Mouse (Mus musculus): Measurements from ENCODE around the gene Rbm44. TPM values are rescaled to one million over a fixed set of nuclear protein-coding genes. Genes with fewer than 3 reads are reported as not detected.

The Rbm44 gene
- polyA plus RNA-seq, 1 experiment from 2014 or later, result 0.10 TPM

DNA sequence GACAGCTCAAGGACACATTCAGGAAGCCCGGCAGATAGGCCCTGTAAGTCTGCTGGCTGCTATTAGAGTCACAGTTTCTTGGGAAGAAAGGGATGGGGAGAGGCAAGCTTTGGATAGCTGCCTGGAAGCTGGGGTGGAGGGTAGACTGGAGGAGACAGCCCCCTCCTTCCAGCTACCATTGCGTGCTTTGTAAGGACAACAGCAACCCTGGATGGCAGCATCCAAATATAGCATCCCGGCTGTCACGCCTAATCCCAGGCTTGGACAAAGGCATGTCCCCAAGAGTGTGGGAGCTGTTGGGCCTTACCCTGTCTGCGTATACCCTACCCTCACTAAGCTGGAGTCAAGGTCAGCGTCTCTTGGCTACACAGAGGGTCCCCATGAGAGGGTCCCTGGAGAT is 64.5 kb downstream of the Rbm44 start:
- H3K79me2 ChIP-seq (ENCODE audit: inconsistent target), result no peaks in the 10 kb centered on the region
- 97% methylated on average over 6 of the region's 6 CpGs for WGBS (ENCODE audit: missing documents)
- no peak overlapping the region for H3K4me3 ChIP-seq (ENCODE audit: inconsistent target)
- H3K36me3 ChIP-seq (ENCODE audit: inconsistent target), result no peaks in the 10 kb centered on the region
- no peak overlapping the region for H3K27ac ChIP-seq

DNA sequence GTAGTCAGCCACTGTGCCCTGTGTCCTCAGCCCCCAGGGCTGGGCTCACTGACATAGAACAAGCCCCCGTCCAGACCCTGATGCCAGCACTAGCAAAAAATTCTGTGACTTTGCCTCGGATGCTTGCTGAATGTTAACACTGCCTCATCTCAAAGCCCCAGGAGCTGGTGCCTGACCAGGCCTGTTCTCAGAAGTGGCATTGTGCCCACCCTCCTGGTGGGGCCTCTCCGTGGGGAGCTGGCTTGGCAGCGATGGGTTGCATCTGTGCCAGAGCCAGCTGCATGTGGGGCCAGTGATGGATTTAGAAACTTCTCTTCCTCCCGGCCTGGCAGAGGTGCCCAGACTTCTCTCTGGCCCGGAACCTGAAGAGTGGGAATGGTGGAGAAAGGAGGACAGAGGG is 64.9 kb downstream of the Rbm44 start:
- H3K36me3 ChIP-seq (ENCODE audit: inconsistent target), result no peaks in the 10 kb centered on the region
- no peak overlapping the region for H3K27ac ChIP-seq
- H3K4me3 ChIP-seq (ENCODE audit: inconsistent target), result no peak overlapping the region
- no peaks in the 10 kb centered on the region for H3K79me2 ChIP-seq (ENCODE audit: inconsistent target)
- 83% methylated on average over 6 of the region's 6 CpGs for WGBS (ENCODE audit: missing documents)

DNA sequence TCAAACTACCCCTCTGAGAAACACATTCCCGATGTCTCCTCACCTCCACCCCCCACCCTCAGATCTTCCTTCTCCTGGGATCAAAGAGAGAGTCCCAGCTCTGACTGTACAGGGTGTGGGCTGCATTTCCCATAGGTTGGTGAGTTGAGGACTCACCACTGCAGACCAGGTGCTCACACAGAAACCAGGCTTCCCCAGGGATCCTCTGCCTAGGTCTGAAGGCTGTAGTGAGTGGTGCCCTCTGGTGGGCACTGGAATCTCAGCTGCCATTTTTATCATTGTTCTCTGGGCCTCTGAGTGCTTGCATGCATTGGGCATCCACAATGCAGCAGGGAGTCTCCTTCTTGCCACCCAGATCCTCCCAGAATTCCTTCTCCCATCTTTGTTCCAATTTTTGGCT is 66.2 kb downstream of the Rbm44 start:
- Histone ChIP-seq H3K36me3 (ENCODE audit: inconsistent target) (no peaks in the 10 kb centered on the region), H3K79me2 (ENCODE audit: inconsistent target) (no peaks in the 10 kb centered on the region), H3K4me3 (ENCODE audit: inconsistent target) (no peak overlapping the region), H3K27ac (no peak overlapping the region)
- WGBS (ENCODE audit: missing documents), result 82% methylated on average over 1 of the region's 1 CpGs

DNA sequence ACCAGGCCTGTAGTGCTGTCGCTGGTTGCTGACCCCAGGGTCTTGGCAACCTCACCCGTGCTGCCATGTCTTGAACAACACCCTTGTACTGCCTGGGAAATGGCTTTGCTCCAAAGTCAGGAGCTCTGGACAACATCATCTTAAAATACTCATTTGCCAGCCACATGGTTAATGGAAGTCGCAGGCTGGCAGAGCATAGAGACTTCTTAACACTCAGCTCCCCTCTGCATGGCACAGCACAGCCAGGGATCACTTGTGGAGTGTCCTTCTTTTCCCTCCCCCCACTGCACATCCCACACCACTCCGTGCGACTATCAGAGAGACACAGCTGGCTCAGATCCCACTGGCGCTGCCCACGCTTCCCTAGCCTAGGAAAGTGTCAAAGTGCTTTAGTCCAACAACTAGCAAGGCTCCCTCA is 66.7 kb downstream of the Rbm44 start:
- no peaks in the 10 kb centered on the region for H3K36me3 ChIP-seq (ENCODE audit: inconsistent target)
- WGBS (ENCODE audit: missing documents), result 89% methylated on average over 7 of the region's 7 CpGs
- H3K4me3 ChIP-seq (ENCODE audit: inconsistent target), result no peak overlapping the region
- H3K27ac ChIP-seq, result no peak overlapping the region
- H3K79me2 ChIP-seq (ENCODE audit: inconsistent target), result no peaks in the 10 kb centered on the region

DNA sequence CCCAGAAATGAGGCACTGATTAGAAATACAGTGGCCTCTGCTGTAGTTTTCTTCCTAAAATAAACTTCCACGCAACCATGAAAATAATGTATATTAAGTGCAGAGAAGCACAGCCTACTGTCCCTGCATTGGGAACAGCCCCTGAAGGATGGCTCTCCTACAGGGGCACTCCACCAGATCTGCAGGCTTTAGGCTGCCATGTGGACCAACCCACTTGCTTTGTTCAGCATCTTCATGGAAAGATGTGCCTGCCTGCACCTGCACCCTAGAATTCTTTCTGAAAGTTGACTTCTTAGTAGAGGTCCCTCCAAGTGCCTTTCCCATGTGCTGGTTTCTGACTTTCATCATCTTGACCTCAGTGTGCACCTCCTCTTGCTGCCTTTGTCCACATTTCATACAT is 70.4 kb downstream of the Rbm44 start:
- no peak overlapping the region for H3K4me3 ChIP-seq (ENCODE audit: inconsistent target)
- no peaks in the 10 kb centered on the region for H3K36me3 ChIP-seq (ENCODE audit: inconsistent target)
- no peak overlapping the region for H3K27ac ChIP-seq
- 100% methylated on average over 1 of the region's 1 CpGs for whole genome bisulfite sequencing (ENCODE audit: missing documents)
- no peaks in the 10 kb centered on the region for H3K79me2 ChIP-seq (ENCODE audit: inconsistent target)

DNA sequence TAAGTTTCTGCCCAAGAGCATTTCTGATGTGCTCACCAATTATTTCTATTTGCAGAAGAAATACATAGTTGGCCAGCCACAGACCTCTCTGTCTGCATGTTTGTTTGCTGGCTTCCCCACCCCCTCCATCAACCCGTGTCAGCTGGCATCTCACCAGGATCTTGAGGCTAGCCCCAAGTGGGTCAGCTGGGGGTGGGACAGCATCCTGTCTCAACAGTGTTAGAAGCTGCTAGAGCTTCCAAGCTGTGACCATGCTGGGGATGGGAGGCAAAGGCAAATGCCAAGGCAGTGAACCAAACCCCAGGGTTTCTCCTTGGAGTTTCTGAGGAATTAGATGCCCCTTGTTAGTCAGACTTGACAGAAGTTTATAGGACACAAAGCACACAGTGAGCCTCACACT is 71.1 kb downstream of the Rbm44 start:
- 0% methylated on average over 1 of the region's 1 CpGs for WGBS (ENCODE audit: missing documents)
- Histone ChIP-seq H3K27ac (no peak overlapping the region), H3K4me3 (ENCODE audit: inconsistent target) (no peak overlapping the region), H3K79me2 (ENCODE audit: inconsistent target) (no peaks in the 10 kb centered on the region), H3K36me3 (ENCODE audit: inconsistent target) (no peaks in the 10 kb centered on the region)

DNA sequence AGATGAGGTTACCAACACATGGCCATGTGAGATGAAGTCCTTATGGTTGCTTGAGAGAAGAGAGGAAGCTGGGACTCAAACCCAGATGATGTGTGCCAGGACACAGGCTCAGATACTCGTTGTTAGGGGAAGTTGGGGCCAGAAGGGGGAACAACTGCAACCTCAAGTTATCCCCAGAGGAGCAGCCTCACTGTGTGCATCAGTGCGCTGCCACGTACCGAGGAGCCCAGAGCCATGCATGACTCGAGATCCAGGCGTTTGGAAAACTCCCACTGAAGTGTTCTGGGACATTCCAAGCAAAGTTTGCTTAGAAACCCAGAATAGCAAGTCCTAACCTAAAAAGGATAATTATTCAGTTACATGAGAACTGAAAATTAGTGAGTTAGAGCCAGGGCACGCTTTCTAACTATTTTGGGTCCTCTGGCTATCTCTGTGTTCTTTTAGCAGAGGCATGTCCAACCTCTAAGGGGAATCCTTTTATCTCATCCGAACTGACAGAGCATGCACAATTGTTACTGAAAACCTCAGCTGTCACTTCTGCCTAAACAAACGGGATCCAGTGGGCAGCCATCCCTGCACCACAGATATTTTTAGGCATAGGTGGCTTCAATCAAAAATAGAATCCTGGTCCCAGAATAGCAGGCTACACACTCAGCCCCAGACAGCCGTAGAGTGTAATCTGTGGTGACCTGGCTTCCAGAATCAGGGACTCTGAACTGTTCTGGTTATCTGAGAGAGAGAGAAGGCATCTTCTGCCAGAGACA is 71.8 kb downstream of the Rbm44 start:
- Histone ChIP-seq H3K4me3 (ENCODE audit: inconsistent target) (no peak overlapping the region), H3K79me2 (ENCODE audit: inconsistent target) (no peaks in the 10 kb centered on the region), H3K36me3 (ENCODE audit: inconsistent target) (no peaks in the 10 kb centered on the region), H3K27ac (no peak overlapping the region)
- WGBS (ENCODE audit: missing documents), result 18% methylated on average over 10 of the region's 10 CpGs

DNA sequence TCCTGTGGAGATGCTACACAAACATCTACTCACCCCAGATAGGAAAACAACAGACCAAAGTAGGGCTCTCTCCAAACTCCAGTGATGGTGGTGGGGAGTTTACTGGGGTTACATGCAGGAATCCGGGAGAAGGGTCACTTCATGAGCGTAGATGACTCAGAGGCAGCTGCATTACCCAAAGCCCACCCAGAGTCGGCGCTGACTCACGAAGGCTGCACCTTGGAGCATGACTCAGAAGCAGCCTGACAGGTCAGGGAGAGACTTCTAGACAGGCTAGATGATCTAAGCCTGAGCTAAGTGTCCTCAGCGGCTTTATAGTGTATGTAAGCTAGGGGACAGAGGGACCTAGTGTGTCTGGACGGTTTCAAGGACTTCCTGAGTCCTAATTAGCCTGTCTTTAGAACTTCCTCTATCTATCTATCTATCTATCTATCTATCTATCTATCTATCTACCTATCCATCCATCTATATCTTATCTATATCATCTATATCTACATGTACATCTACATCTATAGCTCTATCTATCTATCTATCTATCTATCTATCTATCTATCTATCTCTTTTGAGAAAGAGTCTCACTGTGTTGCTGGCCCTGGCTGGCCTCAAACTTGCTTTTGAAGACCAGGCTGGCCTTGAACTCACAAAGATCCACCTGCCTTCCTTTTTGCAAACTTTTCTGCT is 74.9 kb downstream of the Rbm44 start:
- WGBS (ENCODE audit: missing documents), result 90% methylated on average over 7 of the region's 7 CpGs
- Histone ChIP-seq H3K27ac (no peak overlapping the region), H3K4me3 (ENCODE audit: inconsistent target) (no peak overlapping the region), H3K79me2 (ENCODE audit: inconsistent target) (no peaks in the 10 kb centered on the region), H3K36me3 (ENCODE audit: inconsistent target) (no peaks in the 10 kb centered on the region)

DNA sequence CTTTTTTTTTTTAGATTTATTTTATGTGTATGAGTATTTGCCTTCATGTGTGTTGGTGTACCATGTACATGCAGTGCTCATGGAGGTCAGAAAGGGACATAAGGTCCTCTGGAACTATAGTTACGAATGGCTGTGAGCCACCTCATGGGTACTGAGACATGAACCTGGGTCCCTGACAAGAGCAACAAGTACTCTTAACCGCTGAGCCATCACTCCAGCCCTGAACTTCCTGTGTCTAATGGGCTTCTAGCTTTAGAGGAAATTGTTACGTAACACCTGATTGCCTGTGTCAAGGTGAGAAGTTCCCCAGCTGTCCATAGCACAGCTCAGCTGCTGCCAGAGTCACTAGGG is 75.4 kb downstream of the Rbm44 start:
- 69% methylated on average over 3 of the region's 3 CpGs for whole genome bisulfite sequencing (ENCODE audit: missing documents)
- Histone ChIP-seq H3K4me3 (ENCODE audit: inconsistent target) (no peak overlapping the region), H3K27ac (no peak overlapping the region), H3K36me3 (ENCODE audit: inconsistent target) (no peaks in the 10 kb centered on the region), H3K79me2 (ENCODE audit: inconsistent target) (no peaks in the 10 kb centered on the region)

Other genes with a start within 250 kb of the Rbm44 start
- 0.11 to 0.16 TPM (median 0.12 TPM) in 3 replicates for gene Mlph, start 230.0 kb upstream of the Rbm44 start, polyA plus RNA-seq (2018)
- not detected in 3 replicates for gene Prlh, start 192.0 kb upstream of the Rbm44 start, polyA plus RNA-seq (2018)
- not detected in 3 replicates for gene Rab17, start 175.4 kb upstream of the Rbm44 start, polyA plus RNA-seq (2018)
- gene Lrrfip1, start 146.4 kb upstream of the Rbm44 start, polyA plus RNA-seq (2018), result 58.8 to 94.9 TPM (median 88.9 TPM) in 3 replicates
- 1.4 to 9.6 TPM (median 1.5 TPM) in 3 replicates for gene Ramp1, start 34.7 kb downstream of the Rbm44 start, polyA plus RNA-seq (2018)
- 70.3 to 99.4 TPM (median 73.8 TPM) in 3 replicates for gene Ube2f, start 105.2 kb downstream of the Rbm44 start, polyA plus RNA-seq (2018)
- 58.6 to 82.9 TPM (median 66.5 TPM) in 3 replicates for gene Scly, start 153.2 kb downstream of the Rbm44 start, polyA plus RNA-seq (2018)
- not detected in 3 replicates for gene Espnl, start 177.0 kb downstream of the Rbm44 start, polyA plus RNA-seq (2018)
- gene Klhl30, start 205.9 kb downstream of the Rbm44 start, polyA plus RNA-seq (2018), result not detected in 3 replicates
- not detected in 3 replicates for gene Erfe, start 221.3 kb downstream of the Rbm44 start, polyA plus RNA-seq (2018)